Mouse (Mus musculus) left cerebral cortex, postnatal 14 days (tissue): ENCODE results near the gene Anapc11. TPM values are rescaled to one million over a fixed set of nuclear protein-coding genes. Genes with fewer than 3 reads are reported as not detected.
"Not testable (repeated sequence)": the region's sequence is repeated elsewhere in the genome, so short reads cannot be mapped to it uniquely, and the experiment has no call there.

Experiments
- DNase-seq, 2 experiments: peaks; one replicate each; pipeline ENCODE4 v3.0.0; 2021 to 2022; ENCODE audit warnings: low spot score in 2 of 2, mixed read lengths in 1 of 2
- intact Hi-C: fragments of 180-260 bp; cut with DNase I; formaldehyde crosslinking; loops from one replicate; pipeline ENCODE4 v1.15.1; 2025
- long read RNA-seq, 2 experiments: library from polyadenylated mRNA; stranded (forward); transcript quantifications; one replicate each; pipeline ENCODE4 v2.0.0; 2021
- total RNA-seq, 2 experiments: library from RNA; stranded (reverse); gene quantifications; 2 replicates each; pipeline ENCODE4 v1.2.3; 2021

The Anapc11 gene
- 100 to 1,000 TPM in 1 of 2 experiments, 10 to 100 TPM in 1; 99.6 to 100 TPM for total RNA-seq
- long read RNA-seq, experiment 1, transcript Anapc11-202 (3 exons, 962 nt): major isoform, 48 of 92 reads
- long read RNA-seq, experiment 1, transcript Anapc11-201 (3 exons, 3,229 nt): minor isoform, 39 of 92 reads
- long read RNA-seq, experiment 1, partial matches to known transcripts: 4 of 92 reads
- long read RNA-seq, experiment 1, other reads (novel, unspliced or antisense): 1 of 92 reads
- long read RNA-seq, experiment 2, transcript Anapc11-201 (3 exons, 3,229 nt): major isoform, 46 of 86 reads
- long read RNA-seq, experiment 2, transcript Anapc11-202 (3 exons, 962 nt): minor isoform, 33 of 86 reads
- long read RNA-seq, experiment 2, partial matches to known transcripts: 6 of 86 reads
- long read RNA-seq, experiment 2, other reads (novel, unspliced or antisense): 1 of 86 reads

DNA sequence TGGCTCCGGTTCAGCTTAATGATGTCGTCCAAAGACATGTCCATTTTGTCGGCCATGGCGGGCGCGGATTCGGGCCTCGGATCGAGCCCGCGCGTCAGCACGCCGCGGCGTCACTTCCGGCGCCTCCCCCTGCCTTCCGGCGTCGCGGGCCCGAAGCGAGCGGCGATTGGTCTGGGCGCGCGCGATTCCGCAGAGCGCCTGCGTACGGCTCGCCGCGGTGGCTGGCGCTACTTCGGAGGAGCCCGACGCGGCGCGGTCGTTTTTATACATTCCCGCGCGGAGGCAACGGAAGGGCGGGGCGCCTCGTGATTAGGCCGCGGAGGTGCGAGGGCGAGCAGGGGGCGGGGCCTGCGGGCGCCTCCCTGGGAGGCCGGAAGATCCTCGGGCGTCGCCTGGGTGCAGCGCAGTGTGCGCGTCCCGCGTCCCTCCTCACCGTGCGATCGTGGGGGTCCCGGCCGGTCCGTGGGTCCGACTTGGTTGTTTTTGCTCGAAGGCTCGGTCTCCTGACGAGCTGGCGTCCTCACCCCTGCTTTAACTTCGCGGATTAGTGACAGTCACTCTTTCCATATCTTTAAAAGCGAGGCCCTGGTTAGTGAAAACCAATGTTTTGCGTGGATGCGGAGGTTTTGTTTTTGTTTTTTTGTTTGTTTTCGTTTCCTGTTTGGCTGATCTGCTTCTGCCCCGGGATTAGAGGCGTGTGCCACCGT lies at the start of gene Anapc11, which contains the start of gene Alyref:
TSS of gene Anapc11 (plus strand) at position 139 of the 707 bp plus-strand sequence.
TSS of gene Alyref (minus strand) at position 83 of the 707 bp plus-strand sequence.
- intact Hi-C loops: no loop called here

DNA sequence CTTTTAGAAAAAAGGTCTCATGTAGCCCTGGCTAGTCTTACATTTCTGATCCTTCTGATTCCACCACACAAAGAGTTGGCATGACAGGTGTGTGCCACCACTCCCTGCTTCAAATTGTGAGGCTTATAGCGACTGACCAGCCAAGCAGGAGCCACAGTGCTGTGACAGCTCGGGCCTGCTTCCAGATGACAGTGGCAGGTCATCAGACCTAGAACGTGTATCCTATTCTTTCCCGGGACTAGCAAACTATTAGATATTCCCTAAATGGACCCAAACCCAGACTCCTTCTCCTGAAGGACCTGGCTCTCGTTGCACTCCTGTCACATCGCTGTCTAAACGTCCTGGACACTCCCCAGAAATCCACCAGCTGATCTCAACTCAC lies 49.4 kb upstream of the Anapc11 start:
- no peak for DNase-seq
- intact Hi-C loops: no loop called here

More for the DNA sequence above, at the start of gene Anapc11, which contains the start of gene Alyref:
- peak; percentile 92 to 95 for DNase-seq

- DNase-seq: peak; percentile 91 to 95
- intact Hi-C loops: no loop called here
Observed at GRCm38 (mm10) chr11:120549168-120549945, 48.9 kb upstream of the Anapc11 start, which contains the start of gene Mcrip1. Gene Mcrip1, minus strand, starts transcription at chr11:120549727.

DNA sequence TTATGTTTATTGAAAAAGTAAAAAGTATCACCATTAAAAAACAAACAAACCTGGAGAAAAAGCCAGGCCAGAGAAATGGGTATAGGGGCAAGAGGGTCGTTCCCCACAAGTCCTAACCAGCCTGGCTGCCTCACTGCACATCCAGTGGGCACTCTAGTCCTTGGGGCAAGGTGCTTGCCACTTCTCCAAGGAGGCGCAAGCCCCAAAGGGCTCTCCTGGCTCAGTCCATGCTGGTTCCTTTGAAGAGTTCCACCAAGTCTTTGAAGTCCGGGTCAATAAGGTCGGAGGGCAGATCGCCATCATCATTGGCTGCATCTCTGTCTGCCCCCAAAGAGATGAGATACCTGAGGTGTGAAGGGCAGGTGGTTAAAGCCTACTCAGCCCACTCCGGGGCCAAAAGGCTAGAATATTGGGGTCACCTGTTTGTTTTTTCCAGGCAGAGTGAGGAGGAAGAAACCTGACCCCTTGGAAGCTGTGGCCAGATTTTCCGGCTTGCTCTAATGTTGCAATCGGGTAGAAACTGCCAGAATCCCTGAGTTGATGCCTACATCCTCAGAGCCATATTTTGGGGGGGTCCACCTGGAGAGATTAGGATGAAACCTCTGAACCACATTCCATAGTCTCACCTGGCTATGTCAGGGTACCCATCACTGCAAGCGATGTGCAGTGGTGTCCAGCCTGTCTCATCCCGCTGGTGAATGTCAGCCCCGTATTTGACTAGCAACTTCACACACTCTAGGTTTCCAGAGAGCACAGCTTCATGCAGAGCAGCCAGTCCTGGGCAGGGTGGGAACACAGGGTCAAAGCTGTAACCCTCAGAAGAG lies 48.0 kb upstream of the Anapc11 start:
- intact Hi-C loops: no loop called here
- DNase-seq: no peak

GRCm38 (mm10) chr11:120550810-120551440 lies 47.3 kb upstream of the Anapc11 start, which contains the start of gene Ppp1r27:
Gene Ppp1r27, minus strand, starts transcription at chr11:120551132.
- intact Hi-C loops: no loop called here
- no peak for DNase-seq

DNA sequence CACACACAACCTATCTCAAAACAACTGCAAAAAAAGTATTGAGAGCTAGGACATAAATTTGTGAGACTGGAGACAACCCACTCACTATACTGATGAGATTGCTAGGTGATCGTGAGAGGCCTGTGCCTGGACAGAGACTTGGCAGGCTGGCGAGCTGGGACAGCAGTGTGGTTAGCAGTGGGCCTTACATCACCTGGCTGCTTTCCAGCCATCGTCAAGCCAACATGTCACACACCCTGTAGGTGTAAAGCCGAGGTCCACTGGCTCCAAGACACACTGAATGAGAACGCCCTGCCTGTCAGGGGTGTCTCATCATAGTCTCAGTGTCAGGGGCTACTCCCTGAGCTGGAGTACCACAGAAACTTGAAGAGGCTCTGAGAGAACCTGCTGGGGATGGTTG lies 45.5 kb upstream of the Anapc11 start:
- DNase-seq: no peak
- intact Hi-C loops: no loop called here

- intact Hi-C loops: no loop called here
Observed at GRCm38 (mm10) chr11:120554834-120555233, 43.4 kb upstream of the Anapc11 start.

GRCm38 (mm10) chr11:120555260-120555659 lies 43.0 kb upstream of the Anapc11 start:
- no peak for DNase-seq
- intact Hi-C loops: no loop called here

More at GRCm38 (mm10) chr11:120554834-120555233, 43.4 kb upstream of the Anapc11 start:
- no peak for DNase-seq

GRCm38 (mm10) chr11:120558843-120559242 lies 39.4 kb upstream of the Anapc11 start:
- DNase-seq, intact Hi-C loops: not testable (repeated sequence)

- DNase-seq: no peak
- intact Hi-C loops: no loop called here
Observed at GRCm38 (mm10) chr11:120560952-120561728, 37.1 kb upstream of the Anapc11 start.

DNA sequence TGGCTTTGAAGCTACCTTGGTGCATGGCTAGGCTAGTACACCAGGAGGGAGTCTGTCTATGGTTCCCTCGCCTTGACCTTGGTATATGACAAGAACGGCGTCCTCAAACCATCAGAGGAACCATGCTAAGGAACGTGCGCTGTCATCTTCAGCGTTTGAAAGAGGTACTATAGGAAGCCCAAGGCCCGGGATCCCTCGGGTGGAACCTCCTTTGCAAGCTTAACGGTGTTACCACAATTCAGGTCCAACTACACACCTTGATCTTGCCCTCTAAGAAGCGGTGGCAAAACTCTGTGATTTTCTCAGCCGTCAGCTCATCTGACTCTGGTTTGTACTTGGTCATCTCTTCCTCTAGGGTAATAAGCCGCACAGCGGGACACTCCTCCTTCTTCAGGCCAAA lies 35.3 kb upstream of the Anapc11 start:
- no peak for DNase-seq
- intact Hi-C loops: no loop called here

DNA sequence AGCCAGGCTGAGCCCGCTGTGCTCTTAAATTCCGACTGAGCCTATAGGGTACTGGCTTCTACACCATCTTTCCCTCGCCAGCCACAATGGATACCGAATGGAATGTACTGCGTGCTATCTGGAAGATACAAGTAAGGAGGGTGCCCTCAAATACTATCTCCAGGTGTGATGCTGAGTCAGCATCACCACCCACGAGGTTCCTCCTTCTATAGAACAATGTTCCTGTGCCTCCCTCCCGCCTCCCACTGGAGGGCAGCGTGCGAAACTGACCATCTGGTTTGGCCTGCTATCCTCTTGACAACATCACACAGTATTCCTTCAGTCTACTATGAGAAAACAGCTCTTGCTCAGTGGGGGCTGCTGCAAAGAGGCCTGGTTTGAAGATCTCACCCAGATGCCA lies 33.1 kb upstream of the Anapc11 start:
- no peak for DNase-seq
- intact Hi-C loops: no loop called here

- intact Hi-C loops: no loop called here
- no peak for DNase-seq
Observed at GRCm38 (mm10) chr11:120568324-120568723, 29.9 kb upstream of the Anapc11 start.

- intact Hi-C loops: loop anchor here (5.0 kb wide), 1 partner anchor 54 kb away; no protein-coding TSS in a partner anchor
- DNase-seq: no peak
Observed at GRCm38 (mm10) chr11:120571122-120571521, 27.1 kb upstream of the Anapc11 start.

GRCm38 (mm10) chr11:120571754-120572416 lies 26.3 kb upstream of the Anapc11 start:
- intact Hi-C loops: loop anchor here (5.0 kb wide), 1 partner anchor 55 kb away; no protein-coding TSS in a partner anchor
- no peak for DNase-seq

- intact Hi-C loops: loop anchor here (5.0 kb wide), 1 partner anchor 55 kb away; no protein-coding TSS in a partner anchor
- no peak for DNase-seq
Observed at GRCm38 (mm10) chr11:120572417-120572751, 25.8 kb upstream of the Anapc11 start.
